Mouse (Mus musculus) forebrain, embryonic 12.5 days (tissue): ENCODE results near the gene Nfatc2. TPM values are rescaled to one million over a fixed set of nuclear protein-coding genes. Genes with fewer than 3 reads are reported as not detected.

Experiments used
- ATAC-seq: fragments of 200-750 bp; cut with Nextera tagmentation; 2 replicates; pipeline ENCODE4 v1.8.0; 2017; ENCODE audit warnings: moderate TSS enrichment; ENCODE audit not compliant: low FRiP score
- H3K27ac ChIP-seq: fragments of 300-500 bp; sonication (generic); 2 replicates; pipeline ENCODE4 v1.5.1; 2016; ENCODE audit warnings: mild to moderate bottlenecking
- H3K27me3 ChIP-seq: fragments of 300-500 bp; sonication (generic); 2 replicates; pipeline ENCODE4 v1.6.1; 2016; ENCODE audit warnings: mild to moderate bottlenecking
- H3K36me3 ChIP-seq: fragments of 300-500 bp; sonication (generic); replicated peaks from 2 replicates; pipeline ENCODE4 v1.6.1; 2016; ENCODE audit warnings: mild to moderate bottlenecking
- H3K4me1 ChIP-seq: fragments of 300-500 bp; sonication (generic); 2 replicates; pipeline ENCODE4 v1.6.1; 2016
- H3K4me2 ChIP-seq: fragments of 300-500 bp; sonication (generic); 2 replicates; pipeline ENCODE4 v1.6.1; 2016; ENCODE audit warnings: mild to moderate bottlenecking, moderate library complexity
- H3K4me3 ChIP-seq: fragments of 300-500 bp; sonication (generic); replicated peaks from 2 replicates; pipeline ENCODE4 v1.5.1; 2016; ENCODE audit warnings: mild to moderate bottlenecking
- H3K9ac ChIP-seq: fragments of 300-500 bp; sonication (generic); 2 replicates; pipeline ENCODE4 v1.6.1; 2016; ENCODE audit warnings: mild to moderate bottlenecking
- H3K9me3 ChIP-seq: fragments of 300-500 bp; sonication (generic); 2 replicates; pipeline ENCODE4 v1.6.1; 2016
- WGBS: fragments of 180-500 bp; shearing (Covaris S2); methylation state at CpG from one replicate; pipeline ENCODE4 v1.1.7; 2016; 5-methylcytosine and 5-hydroxymethylcytosine counted together
- polyA plus RNA-seq: library from polyadenylated mRNA; unstranded; fragments of >200 nt; fragmentation: Nextera tagmentation; extraction: Ambion mirVana; gene quantifications from 2 replicates; pipeline ENCODE4 v1.2.1, GENCODE M21; 2016

Nfatc2 gene
- polyA plus RNA-seq, 1 experiment from 2014 or later, result 1.2 TPM

DNA sequence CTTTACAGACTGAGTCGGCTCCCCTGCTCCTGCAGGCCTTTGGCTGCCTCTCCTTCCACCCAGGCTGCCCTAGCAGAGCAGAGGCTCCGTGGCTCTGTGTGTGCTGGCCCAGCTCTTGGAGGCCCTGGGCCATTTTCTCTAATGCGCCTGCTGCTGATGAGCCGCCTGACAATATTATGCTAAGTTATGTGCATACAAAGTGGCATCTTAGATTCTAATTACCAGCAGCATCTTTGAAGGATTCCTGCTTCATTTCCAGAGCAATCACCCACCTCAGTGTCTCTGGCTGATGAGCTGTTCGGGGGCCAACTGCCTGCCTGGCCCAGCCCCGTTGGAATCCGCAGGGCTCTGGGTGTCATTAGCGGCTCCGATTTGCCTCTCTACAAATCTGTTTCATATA, 24.9 kb upstream of the Nfatc2 start:
- Histone ChIP-seq H3K27me3 (no peaks in the 10 kb centered on the region), H3K4me3 (no peak overlapping the region), H3K9me3 (peaks cover 6% of the 10 kb centered on the region; the same call in 1 of the 2 replicates), H3K27ac (peak overlapping the region; percentile 82), H3K4me1 (peaks cover 24% of the 10 kb centered on the region), H3K9ac (no peak overlapping the region), H3K4me2 (no peak overlapping the region), H3K36me3 (no peaks in the 10 kb centered on the region)
- 47% methylated on average over 9 of the region's 9 CpGs for WGBS
- ATAC-seq, result peak; percentile 65

DNA sequence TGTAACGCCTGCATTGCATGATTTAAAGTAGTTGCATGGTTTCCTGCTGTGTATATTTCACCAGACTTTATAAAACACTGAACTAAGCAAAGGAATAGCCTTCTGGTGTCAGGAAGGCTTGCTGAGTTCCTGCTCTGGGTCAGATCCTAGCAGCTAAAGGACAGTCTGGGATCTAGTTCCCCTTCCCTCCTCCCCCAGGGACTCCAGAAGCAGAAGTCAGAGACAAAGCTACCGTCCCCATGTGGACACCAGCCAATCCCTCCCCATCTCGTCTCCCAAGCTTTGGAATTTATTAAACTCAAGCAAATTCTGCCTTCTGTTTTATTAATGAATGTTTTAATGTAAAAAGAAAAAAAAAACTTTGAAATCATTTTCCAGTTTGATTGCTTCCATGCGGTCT, 23.6 kb upstream of the Nfatc2 start:
- H3K27me3 ChIP-seq, result no peaks in the 10 kb centered on the region
- H3K27ac ChIP-seq, result no peak overlapping the region
- H3K4me1 ChIP-seq, result peaks cover 24% of the 10 kb centered on the region
- peaks cover 6% of the 10 kb centered on the region; the same call in 1 of the 2 replicates for H3K9me3 ChIP-seq
- no peak overlapping the region for H3K4me2 ChIP-seq
- no peaks in the 10 kb centered on the region for H3K36me3 ChIP-seq
- H3K4me3 ChIP-seq, result no peak overlapping the region
- no peak overlapping the region for H3K9ac ChIP-seq
- WGBS, result 85% methylated on average over 4 of the region's 4 CpGs
- no peak for ATAC-seq

DNA sequence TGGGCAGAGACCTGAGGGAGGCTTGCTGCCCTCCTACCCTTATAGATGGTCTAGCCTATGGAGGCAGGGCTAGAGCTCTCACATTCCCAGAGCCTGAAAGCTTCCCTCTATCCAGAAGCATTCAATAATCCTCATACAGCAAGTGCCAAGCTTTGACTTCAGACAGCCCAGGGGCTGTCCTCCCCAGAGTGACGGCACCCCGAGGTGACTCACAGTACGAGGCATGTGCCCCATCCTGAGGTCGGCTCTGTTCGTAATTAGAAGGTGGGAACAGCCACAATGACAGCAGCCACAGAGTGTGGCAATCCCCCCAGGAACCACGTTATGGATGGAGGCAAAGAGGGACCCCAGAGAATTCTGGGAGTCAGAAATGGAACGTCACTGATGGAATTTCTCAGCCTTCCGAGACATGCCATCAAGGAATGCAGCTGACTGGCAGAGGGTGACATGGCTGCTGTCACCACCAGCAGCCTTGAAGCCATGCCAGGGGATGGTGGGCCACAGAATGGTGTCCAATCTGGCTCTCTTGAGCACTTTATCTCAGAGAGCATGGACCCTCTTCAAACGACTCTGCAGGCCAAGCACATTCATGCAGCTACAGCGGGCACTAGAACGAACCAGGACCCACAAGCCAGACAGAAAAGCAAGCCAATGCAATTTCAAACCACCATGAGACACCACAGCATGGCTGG, 19.8 kb upstream of the Nfatc2 start:
- Histone ChIP-seq H3K4me1 (peaks cover 10% of the 10 kb centered on the region), H3K4me2 (no peak overlapping the region), H3K27me3 (no peaks in the 10 kb centered on the region), H3K9ac (no peak overlapping the region), H3K27ac (no peak overlapping the region), H3K4me3 (no peak overlapping the region), H3K36me3 (no peaks in the 10 kb centered on the region), H3K9me3 (peaks cover 6% of the 10 kb centered on the region; the same call in 1 of the 2 replicates)
- ATAC-seq, result no peak
- 78% methylated on average over 11 of the region's 11 CpGs for WGBS

DNA sequence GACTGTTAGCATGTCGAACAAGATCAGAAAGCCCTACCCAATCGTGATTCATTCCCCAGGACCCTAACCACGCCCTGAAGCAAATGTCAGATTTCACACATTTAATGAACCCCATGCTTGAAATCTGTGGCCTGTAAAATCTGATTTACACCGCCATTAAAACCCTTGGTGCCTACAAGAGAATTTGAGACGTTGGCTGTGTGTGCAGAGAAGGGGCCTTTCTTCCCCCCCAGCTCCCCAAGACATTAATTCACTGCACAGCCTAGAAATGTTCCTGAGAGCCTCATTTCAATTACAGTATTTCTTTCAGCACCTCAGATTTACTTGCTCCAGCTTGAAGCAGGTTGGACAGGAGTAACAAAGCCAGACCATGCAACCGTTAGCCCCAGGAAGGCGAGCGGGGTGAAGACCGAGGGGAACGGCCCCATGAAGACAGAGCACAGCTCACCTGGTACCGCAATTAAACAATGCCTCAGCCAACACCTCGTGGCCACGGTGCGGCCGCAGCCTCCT, 16.8 kb upstream of the Nfatc2 start:
- WGBS, result 77% methylated on average over 15 of the region's 15 CpGs
- no peak for ATAC-seq
- Histone ChIP-seq H3K9ac (no peak overlapping the region), H3K4me2 (no peak overlapping the region), H3K4me3 (no peak overlapping the region), H3K27ac (0 out of 2 replicates have a peak overlapping the region, but pooled peaks have one; percentile 9), H3K4me1 (peaks cover 10% of the 10 kb centered on the region), H3K27me3 (0 out of 2 replicates have a peak, but pooled peaks cover 5% of the 10 kb centered on the region), H3K36me3 (no peaks in the 10 kb centered on the region), H3K9me3 (no peaks in the 10 kb centered on the region)

DNA sequence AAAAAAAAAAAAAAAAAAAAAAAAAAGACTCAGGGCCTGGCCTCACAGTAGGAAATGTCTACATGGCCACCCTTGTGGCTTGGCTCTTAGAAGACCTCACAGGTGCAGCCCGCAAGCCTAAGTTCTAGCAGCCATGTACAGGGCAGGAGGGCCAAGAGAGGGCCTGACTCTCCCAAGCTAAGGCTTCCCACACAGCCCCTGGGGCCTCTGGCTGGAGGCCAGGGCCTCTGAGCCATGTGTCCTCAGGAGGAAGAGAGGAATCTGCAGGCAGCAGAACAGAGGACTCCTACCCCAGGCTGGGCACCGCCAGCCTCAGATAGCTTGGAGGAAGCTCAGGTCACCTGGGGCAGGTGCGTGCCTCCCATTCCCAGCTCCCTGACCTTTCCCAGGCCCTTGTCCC, 13.7 kb upstream of the Nfatc2 start:
- H3K27me3 ChIP-seq, result 0 out of 2 replicates have a peak, but pooled peaks cover 5% of the 10 kb centered on the region
- no peak overlapping the region for H3K27ac ChIP-seq
- H3K4me3 ChIP-seq, result no peak overlapping the region
- no peak for ATAC-seq
- H3K9ac ChIP-seq, result no peak overlapping the region
- H3K4me1 ChIP-seq, result peaks cover 13% of the 10 kb centered on the region
- no peak overlapping the region for H3K4me2 ChIP-seq
- 85% methylated on average over 3 of the region's 3 CpGs for WGBS
- H3K36me3 ChIP-seq, result no peaks in the 10 kb centered on the region
- H3K9me3 ChIP-seq, result no peaks in the 10 kb centered on the region

DNA sequence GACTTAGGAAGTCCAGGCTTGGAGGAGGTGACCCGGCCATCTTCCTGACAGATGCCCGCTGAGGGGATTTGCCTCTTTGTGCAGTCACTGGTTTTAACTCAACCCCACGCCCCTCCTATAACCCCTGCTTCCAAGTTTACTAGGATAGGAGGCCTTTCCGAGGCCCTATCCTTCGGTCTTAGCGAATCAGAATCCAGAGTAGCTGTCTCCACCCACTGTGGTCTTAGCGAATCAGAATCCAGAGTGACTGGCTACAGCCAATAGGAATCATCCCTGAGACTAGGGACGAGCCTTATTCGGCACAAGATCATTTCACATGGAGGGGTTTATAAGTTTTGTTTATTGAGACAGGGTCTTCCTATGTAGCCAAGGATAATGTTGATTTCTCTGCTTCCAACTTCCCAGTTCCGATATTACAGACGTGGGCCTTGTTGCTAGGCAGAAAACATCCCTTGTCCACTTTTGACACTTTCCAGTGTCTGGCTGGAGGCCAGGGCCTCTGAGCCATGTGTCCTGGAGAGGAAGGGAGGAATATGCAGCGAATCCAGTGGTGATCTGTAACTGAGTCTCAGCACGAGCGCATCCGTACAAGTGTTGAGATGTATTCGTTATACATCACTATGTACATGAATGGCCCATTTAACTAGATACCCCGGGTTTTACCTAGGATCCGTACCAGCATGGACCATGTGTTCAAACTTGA, 12.9 kb upstream of the Nfatc2 start:
- H3K9ac ChIP-seq, result no peak overlapping the region
- 82% methylated on average over 18 of the region's 18 CpGs for WGBS
- H3K27me3 ChIP-seq, result 0 out of 2 replicates have a peak, but pooled peaks cover 5% of the 10 kb centered on the region
- H3K9me3 ChIP-seq, result no peaks in the 10 kb centered on the region
- H3K4me1 ChIP-seq, result peaks cover 20% of the 10 kb centered on the region
- no peak overlapping the region for H3K4me3 ChIP-seq
- no peak overlapping the region for H3K4me2 ChIP-seq
- no peak for ATAC-seq
- no peaks in the 10 kb centered on the region for H3K36me3 ChIP-seq
- H3K27ac ChIP-seq, result no peak overlapping the region

DNA sequence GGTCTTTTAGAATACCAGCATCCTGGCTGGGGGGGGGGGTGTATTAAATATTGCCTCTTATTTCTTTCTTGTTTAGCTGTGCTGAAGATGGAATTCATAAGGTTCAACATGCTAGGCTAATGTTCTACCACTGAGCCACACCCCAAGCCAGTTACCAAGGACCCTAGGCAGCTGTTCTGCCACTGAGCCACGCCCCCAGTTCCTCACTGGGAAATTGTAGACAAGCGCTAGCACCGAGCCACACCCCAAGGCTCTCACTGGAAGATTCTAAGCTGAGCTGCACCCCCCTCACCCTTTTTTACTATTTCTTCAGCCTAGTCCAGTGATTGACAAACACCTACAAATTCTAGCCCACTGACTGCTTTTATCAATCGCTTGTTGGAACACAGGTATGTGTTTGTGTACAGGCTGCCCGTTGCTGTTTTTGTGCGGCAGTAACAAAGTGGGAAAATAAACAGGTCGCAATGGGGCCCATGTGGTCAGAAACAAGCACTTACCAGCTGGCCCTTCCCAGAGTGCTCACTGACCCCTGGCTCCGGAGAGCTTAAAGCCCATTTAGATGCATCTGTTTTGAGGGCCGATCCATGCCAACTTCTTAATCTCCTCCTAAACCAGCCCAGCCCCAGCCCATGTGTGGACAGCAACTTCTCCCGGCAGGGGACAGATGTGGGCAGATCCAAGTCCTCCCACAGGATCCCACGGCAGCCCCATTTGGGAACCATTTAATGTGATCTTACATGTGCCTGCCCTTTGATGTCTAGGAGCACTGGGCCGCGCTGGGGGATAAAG, 11.8 kb upstream of the Nfatc2 start:
- H3K27me3 ChIP-seq, result peaks cover 9% of the 10 kb centered on the region; the same call in 1 of the 2 replicates
- no peaks in the 10 kb centered on the region for H3K9me3 ChIP-seq
- WGBS, result 62% methylated on average over 13 of the region's 13 CpGs
- ATAC-seq, result no peak
- H3K4me1 ChIP-seq, result peaks cover 23% of the 10 kb centered on the region
- H3K4me3 ChIP-seq, result no peak overlapping the region
- H3K9ac ChIP-seq, result no peak overlapping the region
- no peak overlapping the region for H3K27ac ChIP-seq
- H3K36me3 ChIP-seq, result no peaks in the 10 kb centered on the region
- no peak overlapping the region for H3K4me2 ChIP-seq

DNA sequence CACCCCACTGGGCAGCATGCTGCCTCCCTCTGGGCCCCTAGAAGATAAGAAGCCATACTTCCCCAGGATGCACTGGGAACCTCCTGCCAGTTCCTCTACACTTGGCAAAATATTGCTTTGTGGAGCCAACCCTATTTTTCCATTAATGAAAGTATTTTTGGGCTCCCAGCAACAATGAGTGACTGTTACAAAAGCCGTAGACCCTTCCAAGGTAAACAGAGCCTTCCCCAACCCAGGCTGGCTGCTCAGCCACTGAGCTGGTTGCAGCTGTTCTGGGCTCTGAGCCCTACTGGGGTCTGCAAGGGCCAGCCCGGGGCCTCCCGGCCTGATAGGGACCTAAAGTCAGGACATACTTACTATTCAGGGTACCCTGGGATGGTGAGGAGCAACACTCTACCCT, 9.5 kb upstream of the Nfatc2 start:
- Histone ChIP-seq H3K27ac (no peak overlapping the region), H3K4me1 (peaks cover 20% of the 10 kb centered on the region), H3K4me2 (no peak overlapping the region), H3K27me3 (peaks cover 10% of the 10 kb centered on the region; the same call in 1 of the 2 replicates), H3K4me3 (no peak overlapping the region), H3K36me3 (no peaks in the 10 kb centered on the region), H3K9me3 (no peaks in the 10 kb centered on the region), H3K9ac (no peak overlapping the region)
- 87% methylated on average over 3 of the region's 3 CpGs for WGBS
- ATAC-seq, result no peak

DNA sequence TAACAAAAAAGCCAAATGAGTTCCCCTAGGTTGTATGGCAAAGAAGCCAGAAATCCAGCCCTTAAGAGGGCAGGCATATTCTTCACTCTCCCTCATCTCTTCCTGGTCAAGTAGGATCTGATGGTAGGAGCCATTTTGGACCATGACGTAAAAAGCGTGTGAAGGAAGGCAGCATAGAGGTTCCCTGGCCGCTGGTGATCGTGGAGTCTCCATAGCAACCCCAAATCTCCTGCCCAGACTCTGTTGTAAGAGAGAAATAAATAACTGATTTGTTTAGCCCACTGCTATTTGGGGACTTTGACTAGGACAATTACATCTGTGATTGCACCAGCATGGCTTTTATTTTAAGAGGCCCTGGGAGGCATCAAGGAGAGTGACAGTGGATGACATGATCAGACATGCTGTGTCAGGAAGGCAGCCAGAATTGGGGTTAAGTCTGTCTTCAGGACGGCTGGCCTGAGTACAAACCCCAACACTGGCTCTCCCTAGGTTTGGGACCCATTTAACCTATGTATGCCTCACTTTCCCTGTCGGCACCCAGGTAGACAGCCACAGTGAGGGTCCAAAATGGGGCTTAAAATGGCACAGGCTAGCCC, 8.3 kb upstream of the Nfatc2 start:
- Histone ChIP-seq H3K4me3 (no peak overlapping the region), H3K27ac (no peak overlapping the region), H3K4me1 (peaks cover 20% of the 10 kb centered on the region), H3K9ac (no peak overlapping the region), H3K9me3 (no peaks in the 10 kb centered on the region), H3K27me3 (peaks cover 10% of the 10 kb centered on the region; the same call in 1 of the 2 replicates), H3K36me3 (no peaks in the 10 kb centered on the region), H3K4me2 (no peak overlapping the region)
- 55% methylated on average over 6 of the region's 6 CpGs for WGBS
- no peak for ATAC-seq

DNA sequence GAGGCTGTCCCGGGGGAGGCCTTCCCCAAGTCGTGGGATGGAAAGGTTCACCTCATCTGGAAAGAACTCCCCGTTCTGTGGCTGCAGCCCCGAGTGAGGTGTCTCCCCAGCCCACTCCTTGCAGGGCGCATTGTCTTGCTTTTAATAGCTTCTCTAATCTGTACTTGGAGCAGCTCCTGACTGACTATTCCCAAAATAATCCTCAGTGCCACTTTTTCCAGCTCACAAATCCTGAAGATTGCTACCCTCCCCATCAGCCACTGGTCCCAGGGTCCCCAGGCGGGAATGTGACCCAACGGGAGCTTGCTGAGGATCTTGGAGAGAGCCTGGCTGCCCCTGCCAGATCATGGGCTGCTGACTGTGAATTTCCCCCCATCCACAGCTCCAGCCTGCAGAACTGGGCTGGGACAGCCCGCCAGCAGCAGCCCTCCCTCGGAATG, 6.7 kb upstream of the Nfatc2 start:
- Histone ChIP-seq H3K4me2 (no peak overlapping the region), H3K4me3 (no peak overlapping the region), H3K9me3 (no peaks in the 10 kb centered on the region), H3K9ac (no peak overlapping the region), H3K27me3 (peaks cover 14% of the 10 kb centered on the region), H3K4me1 (peaks cover 12% of the 10 kb centered on the region), H3K36me3 (no peaks in the 10 kb centered on the region), H3K27ac (no peak overlapping the region)
- WGBS, result 61% methylated on average over 9 of the region's 9 CpGs
- ATAC-seq, result no peak

DNA sequence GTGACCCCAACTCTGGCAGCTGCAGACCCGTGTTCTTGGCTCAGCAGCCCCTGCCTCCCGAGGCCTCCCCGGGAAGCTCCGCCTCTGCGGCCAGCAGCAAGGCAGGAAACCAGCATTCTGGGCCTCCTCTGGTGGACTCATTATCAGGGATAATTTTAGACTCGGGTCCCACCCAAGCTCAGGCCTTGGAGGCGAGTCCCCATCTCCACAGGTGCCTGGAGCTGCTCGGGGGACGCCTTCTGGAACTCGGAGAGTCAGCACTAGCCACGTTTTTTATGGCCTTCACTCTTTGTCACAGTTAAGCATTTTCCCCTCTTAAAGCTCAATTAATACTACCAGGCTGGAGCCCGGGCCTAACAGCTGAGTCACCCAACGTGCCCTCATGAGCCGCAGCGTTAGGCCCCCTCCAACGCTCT, 3.2 kb upstream of the Nfatc2 start:
- ATAC-seq, result no peak
- Histone ChIP-seq H3K9ac (no peak overlapping the region), H3K4me1 (peaks cover 32% of the 10 kb centered on the region), H3K9me3 (no peaks in the 10 kb centered on the region), H3K27me3 (peaks cover 49% of the 10 kb centered on the region), H3K4me2 (no peak overlapping the region), H3K4me3 (no peak overlapping the region), H3K36me3 (no peaks in the 10 kb centered on the region), H3K27ac (no peak overlapping the region)
- WGBS, result 51% methylated on average over 16 of the region's 16 CpGs

DNA sequence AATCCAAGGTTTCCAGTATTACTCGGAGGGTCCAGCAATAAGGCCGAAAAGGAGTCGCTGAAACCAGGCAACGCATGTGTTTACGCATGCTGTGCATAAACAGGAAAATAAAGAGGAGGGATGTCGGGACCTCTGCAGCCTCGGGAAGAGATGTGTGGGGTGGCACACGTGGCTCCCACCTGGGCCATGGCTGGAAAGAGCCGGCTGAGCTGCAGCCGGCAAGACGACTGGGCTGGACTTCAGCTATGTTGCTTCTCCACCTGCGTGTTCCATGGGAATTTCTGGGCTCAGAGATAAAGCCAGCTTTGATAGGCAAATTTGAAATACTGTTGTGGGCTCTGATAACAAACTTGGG, 907 bp upstream of the Nfatc2 start:
- Histone ChIP-seq H3K27ac (no peak overlapping the region), H3K4me3 (no peak overlapping the region), H3K36me3 (no peaks in the 10 kb centered on the region), H3K4me1 (peaks cover 29% of the 10 kb centered on the region), H3K9ac (no peak overlapping the region), H3K9me3 (no peaks in the 10 kb centered on the region), H3K27me3 (peaks cover 65% of the 10 kb centered on the region), H3K4me2 (no peak overlapping the region)
- WGBS, result 29% methylated on average over 12 of the region's 12 CpGs
- ATAC-seq, result no peak
